Mouse (Mus musculus): ENCODE data around the gene Cyp1a2. TPM values are rescaled to one million over a fixed set of nuclear protein-coding genes. Genes with fewer than 3 reads are reported as not detected.

Cyp1a2 gene
- total RNA-seq, 1 experiment: 0.67 TPM

DNA sequence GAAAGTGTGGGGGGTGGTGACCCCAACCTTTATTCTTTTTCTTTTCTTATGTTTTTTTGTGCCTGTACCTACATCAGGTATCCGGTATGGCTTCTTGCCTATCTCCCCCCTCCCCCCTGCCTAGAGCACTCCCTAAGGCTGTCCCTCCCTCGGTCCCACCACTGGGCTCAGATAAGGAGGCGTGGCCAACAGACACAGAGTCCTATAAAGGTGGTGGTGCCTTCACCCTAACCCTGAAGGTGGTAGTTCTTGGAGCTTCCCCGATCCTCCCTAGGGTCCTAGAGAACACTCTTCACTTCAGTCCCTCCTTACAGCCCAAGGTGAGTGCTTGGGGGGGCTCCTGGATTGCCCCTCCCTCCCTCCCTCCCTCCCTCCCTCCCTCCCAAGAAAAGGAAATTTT is 13.9 kb upstream of the Cyp1a2 start:
- Histone ChIP-seq H3K9me3 (ENCODE audit: control insufficient read depth, insufficient read depth, low read depth, low read length) (no peaks in the 10 kb centered on the region), H3K36me3 (ENCODE audit: control insufficient read depth, insufficient read depth, low read length, poor library complexity, severe bottlenecking) (no peaks in the 10 kb centered on the region), H3K27ac (ENCODE audit: insufficient read depth, low read depth, low read length, poor library complexity, severe bottlenecking) (no peak overlapping the region), H3K9ac (ENCODE audit: insufficient read depth, low read depth, low read length, poor library complexity, severe bottlenecking) (no peak overlapping the region), H3K4me1 (ENCODE audit: control insufficient read depth in 2 of 2, insufficient read depth in 2 of 2, low read length in 2 of 2, poor library complexity in 1 of 2) (peaks cover 0 to 12% of the 10 kb centered on the region in 2 experiments; a peak in 2 of 4 replicates), H3K4me3 (ENCODE audit: insufficient read depth in 1 of 2, low read depth in 1 of 2, low read length in 2 of 2, poor library complexity in 1 of 2, severe bottlenecking in 1 of 2) (no peak overlapping the region)
- DNase-seq (ENCODE audit: low read depth, low spot score): no peak
- in situ Hi-C loops (cut with MboI; ENCODE audit: low sequenced_read_pairs in 2 of 2, unreplicated experiment in 2 of 2): no loop called here
- no peak for TF ChIP-seq ZC3H11A (IDR thresholded peaks at IDR 0.05; ENCODE audit: borderline replicate concordance, low read depth, low read length)
- TF ChIP-seq HCFC1 (IDR thresholded peaks at IDR 0.05; ENCODE audit: borderline replicate concordance, insufficient read depth, low read length): no peak
- TF ChIP-seq CHD2 (IDR thresholded peaks at IDR 0.05; ENCODE audit: low read depth, low read length): no peak
- TF ChIP-seq MAFK (IDR thresholded peaks at IDR 0.05; ENCODE audit: insufficient read depth, low read depth, low read length): no peak
- TF ChIP-seq ZNF384 (IDR thresholded peaks at IDR 0.05; ENCODE audit: low read depth, low read length): no peak

DNA sequence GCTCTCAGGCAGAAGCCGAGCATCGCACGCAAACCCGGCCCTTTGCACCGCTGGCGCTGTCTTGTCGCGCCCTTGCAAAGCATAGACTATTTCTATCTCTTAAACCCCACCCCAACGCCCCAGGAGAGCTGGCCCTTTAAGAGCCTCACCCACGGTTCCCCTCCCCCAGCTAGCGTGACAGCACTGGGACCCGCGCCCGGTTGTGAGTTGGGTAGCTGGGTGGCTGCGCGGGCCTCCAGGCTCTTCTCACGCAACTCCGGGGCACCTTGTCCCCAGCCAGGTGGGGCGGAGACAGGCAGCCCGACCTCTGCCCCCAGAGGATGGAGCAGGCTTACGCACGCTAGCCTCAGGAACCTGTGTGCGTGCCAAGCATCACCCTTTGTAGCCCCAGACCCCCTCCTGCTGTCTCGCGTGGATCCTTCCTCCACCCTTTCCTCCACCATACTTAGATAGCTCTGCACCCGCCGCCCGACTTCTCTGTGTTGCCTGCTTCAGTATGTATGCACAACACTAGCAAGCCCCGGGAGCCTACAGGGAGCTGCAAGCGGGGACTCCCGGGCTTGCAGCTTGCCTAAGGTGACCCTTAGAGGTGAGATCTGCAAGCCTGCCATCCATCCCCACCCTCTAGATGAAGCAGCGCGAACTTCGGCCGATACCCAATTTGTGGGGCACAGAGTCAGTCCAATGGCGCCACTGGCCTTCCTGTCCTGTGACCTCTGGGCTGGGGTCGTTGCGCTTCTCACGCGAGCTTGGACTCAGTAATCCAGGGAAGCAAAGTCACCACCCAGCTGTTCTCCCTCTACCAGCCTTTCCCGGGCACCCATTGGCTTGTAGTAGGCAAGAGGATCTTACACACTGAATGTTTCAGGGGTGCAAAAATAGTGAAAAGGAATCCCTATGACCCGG is 13.1 kb upstream of the Cyp1a2 start:
- H3K27ac ChIP-seq (ENCODE audit: insufficient read depth, low read depth, low read length, poor library complexity, severe bottlenecking): no peak overlapping the region
- H3K4me3 ChIP-seq (ENCODE audit: insufficient read depth in 1 of 2, low read depth in 1 of 2, low read length in 2 of 2, poor library complexity in 1 of 2, severe bottlenecking in 1 of 2): peak overlapping the region; percentile 59 to 61
- H3K4me1 ChIP-seq (ENCODE audit: control insufficient read depth in 2 of 2, insufficient read depth in 2 of 2, low read length in 2 of 2, poor library complexity in 1 of 2): peaks cover 0 to 8% of the 10 kb centered on the region in 2 experiments; a peak in 2 of 4 replicates
- no peaks in the 10 kb centered on the region for H3K9me3 ChIP-seq (ENCODE audit: control insufficient read depth, insufficient read depth, low read depth, low read length)
- H3K36me3 ChIP-seq (ENCODE audit: control insufficient read depth, insufficient read depth, low read length, poor library complexity, severe bottlenecking): no peaks in the 10 kb centered on the region
- TF ChIP-seq HCFC1 (IDR thresholded peaks at IDR 0.05; ENCODE audit: borderline replicate concordance, insufficient read depth, low read length) (no peak), ZNF384 (IDR thresholded peaks at IDR 0.05; ENCODE audit: low read depth, low read length) (no peak), MAFK (IDR thresholded peaks at IDR 0.05; ENCODE audit: insufficient read depth, low read depth, low read length) (no peak), CHD2 (IDR thresholded peaks at IDR 0.05; ENCODE audit: low read depth, low read length) (no peak), ZC3H11A (IDR thresholded peaks at IDR 0.05; ENCODE audit: borderline replicate concordance, low read depth, low read length) (no peak)
- peak overlapping the region; percentile 35; the same call in 1 of the 2 replicates for H3K9ac ChIP-seq (ENCODE audit: insufficient read depth, low read depth, low read length, poor library complexity, severe bottlenecking)
- in situ Hi-C loops (cut with MboI; ENCODE audit: low sequenced_read_pairs in 2 of 2, unreplicated experiment in 2 of 2): no loop called here
- peak; percentile 35 for DNase-seq (ENCODE audit: low read depth, low spot score)

DNA sequence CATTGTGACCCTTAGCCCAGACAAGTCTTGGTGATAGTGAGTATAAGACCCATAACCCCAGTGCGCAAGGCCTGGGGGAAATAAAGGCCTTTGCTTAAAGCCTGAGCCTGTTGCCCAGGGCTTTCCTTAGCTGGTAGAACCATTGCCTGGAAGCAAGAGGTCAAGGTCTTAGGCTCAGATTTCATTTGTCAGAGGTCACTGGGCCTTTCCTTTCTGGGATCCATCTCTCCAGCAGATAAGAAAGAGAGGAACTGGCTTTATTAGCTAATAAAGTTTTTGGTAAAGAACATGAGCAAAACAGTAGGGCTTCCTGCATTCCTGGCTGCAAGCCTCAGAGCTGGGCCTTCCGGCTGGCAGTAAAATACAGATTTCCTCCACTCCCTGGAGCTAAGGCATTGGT is 10.6 kb upstream of the Cyp1a2 start:
- no peak for TF ChIP-seq ZNF384 (IDR thresholded peaks at IDR 0.05; ENCODE audit: low read depth, low read length)
- no peak for TF ChIP-seq CHD2 (IDR thresholded peaks at IDR 0.05; ENCODE audit: low read depth, low read length)
- TF ChIP-seq HCFC1 (IDR thresholded peaks at IDR 0.05; ENCODE audit: borderline replicate concordance, insufficient read depth, low read length): no peak
- TF ChIP-seq ZC3H11A (IDR thresholded peaks at IDR 0.05; ENCODE audit: borderline replicate concordance, low read depth, low read length): no peak
- H3K4me3 ChIP-seq (ENCODE audit: insufficient read depth in 1 of 2, low read depth in 1 of 2, low read length in 2 of 2, poor library complexity in 1 of 2, severe bottlenecking in 1 of 2): no peak overlapping the region
- DNase-seq (ENCODE audit: low read depth, low spot score): no peak
- in situ Hi-C loops (cut with MboI; ENCODE audit: low sequenced_read_pairs in 2 of 2, unreplicated experiment in 2 of 2): no loop called here
- H3K36me3 ChIP-seq (ENCODE audit: control insufficient read depth, insufficient read depth, low read length, poor library complexity, severe bottlenecking): no peaks in the 10 kb centered on the region
- H3K27ac ChIP-seq (ENCODE audit: insufficient read depth, low read depth, low read length, poor library complexity, severe bottlenecking): no peak overlapping the region
- no peaks in the 10 kb centered on the region for H3K9me3 ChIP-seq (ENCODE audit: control insufficient read depth, insufficient read depth, low read depth, low read length)
- peaks cover 0 to 7% of the 10 kb centered on the region in 2 experiments; a peak in 2 of 4 replicates for H3K4me1 ChIP-seq (ENCODE audit: control insufficient read depth in 2 of 2, insufficient read depth in 2 of 2, low read length in 2 of 2, poor library complexity in 1 of 2)
- no peak overlapping the region for H3K9ac ChIP-seq (ENCODE audit: insufficient read depth, low read depth, low read length, poor library complexity, severe bottlenecking)

DNA sequence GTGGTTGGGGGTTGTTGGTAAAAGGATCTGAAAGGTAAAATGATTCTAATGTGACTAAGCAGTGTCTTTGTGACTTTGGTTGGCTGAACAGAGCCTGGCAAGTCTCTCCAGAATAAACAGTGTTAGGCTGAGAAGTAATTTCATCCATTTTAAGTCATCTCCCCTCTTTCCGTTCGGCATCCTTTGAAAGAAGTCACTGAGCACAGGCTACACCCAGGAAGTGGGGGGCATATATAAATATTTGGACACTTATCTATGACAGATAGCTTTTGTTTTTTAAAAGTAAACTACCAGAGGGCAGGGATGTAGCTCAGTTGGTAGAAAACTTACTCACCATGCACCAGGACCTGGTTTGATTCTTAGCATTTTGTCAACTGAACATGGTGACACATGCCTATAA is 5.1 kb upstream of the Cyp1a2 start:
- DNase-seq (ENCODE audit: low read depth, low spot score): no peak
- no peaks in the 10 kb centered on the region for H3K36me3 ChIP-seq (ENCODE audit: control insufficient read depth, insufficient read depth, low read length, poor library complexity, severe bottlenecking)
- H3K9ac ChIP-seq (ENCODE audit: insufficient read depth, low read depth, low read length, poor library complexity, severe bottlenecking): no peak overlapping the region
- in situ Hi-C loops (cut with MboI; ENCODE audit: low sequenced_read_pairs in 2 of 2, unreplicated experiment in 2 of 2): no loop called here
- no peak overlapping the region for H3K4me3 ChIP-seq (ENCODE audit: insufficient read depth in 1 of 2, low read depth in 1 of 2, low read length in 2 of 2, poor library complexity in 1 of 2, severe bottlenecking in 1 of 2)
- TF ChIP-seq ZNF384 (IDR thresholded peaks at IDR 0.05; ENCODE audit: low read depth, low read length) (no peak), ZC3H11A (IDR thresholded peaks at IDR 0.05; ENCODE audit: borderline replicate concordance, low read depth, low read length) (no peak), CHD2 (IDR thresholded peaks at IDR 0.05; ENCODE audit: low read depth, low read length) (no peak), HCFC1 (IDR thresholded peaks at IDR 0.05; ENCODE audit: borderline replicate concordance, insufficient read depth, low read length) (no peak), MAFK (IDR thresholded peaks at IDR 0.05; ENCODE audit: insufficient read depth, low read depth, low read length) (no peak)
- H3K27ac ChIP-seq (ENCODE audit: insufficient read depth, low read depth, low read length, poor library complexity, severe bottlenecking): no peak overlapping the region
- no peaks in the 10 kb centered on the region for H3K9me3 ChIP-seq (ENCODE audit: control insufficient read depth, insufficient read depth, low read depth, low read length)
- no peaks in the 10 kb centered on the region for H3K4me1 ChIP-seq (ENCODE audit: control insufficient read depth in 2 of 2, insufficient read depth in 2 of 2, low read length in 2 of 2, poor library complexity in 1 of 2)
